Mouse (Mus musculus): Measurements from ENCODE around the gene Lrrc34.

- TF ChIP-seq CTCF (IDR thresholded peaks at IDR 0.05; ENCODE audit: low read depth, low read length) (no peak), POLR2A (IDR thresholded peaks at IDR 0.05; ENCODE audit: insufficient read depth, low read length) (no peak)
Observed at GRCm38 (mm10) chr3:30588865-30589264, 58.8 kb downstream of the Lrrc34 start.

Data from ES-Bruce4 (cell line).